Mouse (Mus musculus) midbrain, embryonic 12.5 days (tissue): ENCODE measurements around the gene Tmpo. TPM values are rescaled to one million over a fixed set of nuclear protein-coding genes. Genes with fewer than 3 reads are reported as not detected.

Experiments
- ATAC-seq: fragments of 200-750 bp; cut with Nextera tagmentation; 2 replicates; pipeline ENCODE4 v1.8.0; 2017; ENCODE audit warnings: low read depth, moderate TSS enrichment, moderate library complexity; ENCODE audit not compliant: low FRiP score
- H3K27ac ChIP-seq: fragments of 300-500 bp; sonication (generic); replicated peaks from 2 replicates; pipeline ENCODE4 v1.5.1; 2016; ENCODE audit warnings: mild to moderate bottlenecking
- H3K27me3 ChIP-seq: fragments of 300-500 bp; sonication (generic); 2 replicates; pipeline ENCODE4 v1.6.1; 2016; ENCODE audit warnings: mild to moderate bottlenecking
- H3K36me3 ChIP-seq: fragments of 300-500 bp; sonication (generic); 2 replicates; pipeline ENCODE4 v1.6.1; 2016
- H3K4me1 ChIP-seq: fragments of 300-500 bp; sonication (generic); 2 replicates; pipeline ENCODE4 v1.6.1; 2016
- H3K4me2 ChIP-seq: fragments of 300-500 bp; sonication (generic); replicated peaks from 2 replicates; pipeline ENCODE4 v1.6.1; 2016; ENCODE audit warnings: mild to moderate bottlenecking, moderate library complexity
- H3K4me3 ChIP-seq: fragments of 300-500 bp; sonication (generic); 2 replicates; pipeline ENCODE4 v1.5.1; 2016; ENCODE audit warnings: mild to moderate bottlenecking
- H3K9ac ChIP-seq: fragments of 300-500 bp; sonication (generic); replicated peaks from 2 replicates; pipeline ENCODE4 v1.6.1; 2016; ENCODE audit warnings: mild to moderate bottlenecking, moderate library complexity
- H3K9me3 ChIP-seq: fragments of 300-500 bp; sonication (generic); 2 replicates; pipeline ENCODE4 v1.6.1; 2016; ENCODE audit warnings: mild to moderate bottlenecking
- WGBS: fragments of 180-500 bp; shearing (Covaris S2); methylation state at CpG from one replicate; pipeline ENCODE4 v1.1.7; 2016; 5-methylcytosine and 5-hydroxymethylcytosine counted together
- polyA plus RNA-seq: library from polyadenylated mRNA; unstranded; fragments of >200 nt; fragmentation: Nextera tagmentation; extraction: Ambion mirVana; gene quantifications from 2 replicates; pipeline ENCODE4 v1.2.1, GENCODE M21; 2016

Gene Tmpo
- polyA plus RNA-seq = 368 and 394 TPM in 2 replicates

DNA sequence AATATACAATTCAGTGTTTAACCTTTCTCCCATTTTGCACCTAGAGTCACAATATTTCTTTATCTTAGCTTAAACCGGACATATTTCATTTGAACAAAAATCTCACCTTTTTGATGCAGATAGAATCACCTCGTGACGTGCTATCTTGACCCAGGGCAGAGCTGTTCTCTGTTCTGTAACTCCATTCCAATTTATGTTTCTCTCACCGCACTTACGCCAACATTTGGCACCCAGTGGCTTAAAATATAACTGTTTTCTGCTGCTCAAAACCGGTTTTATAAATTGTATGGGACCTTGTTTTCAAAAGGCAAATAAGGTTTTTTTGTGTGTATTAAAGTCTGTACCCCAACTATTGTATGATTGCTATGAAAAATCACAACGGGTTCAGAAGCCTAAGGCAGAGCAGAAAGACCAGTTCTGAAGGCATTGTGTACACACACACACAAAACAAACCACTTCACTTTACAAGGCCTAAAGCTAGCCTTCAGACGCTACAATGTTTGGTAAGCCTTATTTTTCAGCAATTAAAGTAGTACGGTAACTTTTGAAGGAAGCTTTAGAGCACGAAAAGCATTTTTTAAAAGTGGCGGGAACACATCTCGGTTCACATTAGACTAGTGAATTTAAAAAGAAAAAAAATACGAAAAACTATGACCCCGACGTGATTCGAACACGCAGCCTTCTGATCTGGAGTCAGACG is at the start of gene Tmpo:
Gene Tmpo (minus strand): TSS at position 555 of the 700 bp plus-strand sequence.
- Histone ChIP-seq H3K4me2 (peak within 1 kb of the TSS; percentile 53), H3K9ac (peak within 1 kb of the TSS; percentile 57), H3K27ac (peak within 1 kb of the TSS; percentile 97), H3K4me1 (peaks cover 17% of the 10 kb centered on the region), H3K9me3 (no peaks in the 10 kb centered on the region), H3K36me3 (no peaks in the 10 kb centered on the region), H3K4me3 (peak within 1 kb of the TSS; percentile 56), H3K27me3 (no peaks in the 10 kb centered on the region)
- ATAC-seq = 0 out of 2 replicates have a peak, but pooled peaks have one; percentile 5
- 13% methylated on average over 18 of the region's 18 CpGs for WGBS

- 64% methylated on average over 4 of the region's 4 CpGs for WGBS
- H3K27me3 ChIP-seq = no peaks in the 10 kb centered on the region
- H3K4me3 ChIP-seq = no peak overlapping the region
- no peaks in the 10 kb centered on the region for H3K36me3 ChIP-seq
- H3K4me2 ChIP-seq = no peak overlapping the region
- peaks cover 21% of the 10 kb centered on the region for H3K4me1 ChIP-seq
- H3K27ac ChIP-seq = no peak overlapping the region
- ATAC-seq = no peak
- no peaks in the 10 kb centered on the region for H3K9me3 ChIP-seq
- no peak overlapping the region for H3K9ac ChIP-seq
These were observed 49.3 kb upstream of the Tmpo start for GRCm38 (mm10) chr10:91230400-91230799.

GRCm38 (mm10) chr10:91229518-91229961 is 48.4 kb upstream of the Tmpo start:
- Histone ChIP-seq H3K36me3 (no peaks in the 10 kb centered on the region), H3K9me3 (no peaks in the 10 kb centered on the region), H3K9ac (no peak overlapping the region), H3K4me2 (peak overlapping the region; percentile 31), H3K4me1 (peaks cover 21% of the 10 kb centered on the region), H3K27ac (peak overlapping the region; percentile 71), H3K4me3 (no peak overlapping the region; the same call in 1 of the 2 replicates), H3K27me3 (no peaks in the 10 kb centered on the region)
- WGBS = 16% methylated on average over 7 of the region's 7 CpGs
- ATAC-seq = peak; percentile 78

GRCm38 (mm10) chr10:91228924-91229517 is 47.9 kb upstream of the Tmpo start:
- Histone ChIP-seq H3K4me1 (peaks cover 21% of the 10 kb centered on the region), H3K27ac (peak overlapping the region; percentile 71), H3K4me2 (peak overlapping the region; percentile 31), H3K9me3 (no peaks in the 10 kb centered on the region), H3K36me3 (no peaks in the 10 kb centered on the region), H3K9ac (no peak overlapping the region), H3K27me3 (no peaks in the 10 kb centered on the region), H3K4me3 (no peak overlapping the region; the same call in 1 of the 2 replicates)
- WGBS = 70% methylated on average over 6 of the region's 6 CpGs
- peak; percentile 17; the same call in 1 of the 2 replicates for ATAC-seq

DNA sequence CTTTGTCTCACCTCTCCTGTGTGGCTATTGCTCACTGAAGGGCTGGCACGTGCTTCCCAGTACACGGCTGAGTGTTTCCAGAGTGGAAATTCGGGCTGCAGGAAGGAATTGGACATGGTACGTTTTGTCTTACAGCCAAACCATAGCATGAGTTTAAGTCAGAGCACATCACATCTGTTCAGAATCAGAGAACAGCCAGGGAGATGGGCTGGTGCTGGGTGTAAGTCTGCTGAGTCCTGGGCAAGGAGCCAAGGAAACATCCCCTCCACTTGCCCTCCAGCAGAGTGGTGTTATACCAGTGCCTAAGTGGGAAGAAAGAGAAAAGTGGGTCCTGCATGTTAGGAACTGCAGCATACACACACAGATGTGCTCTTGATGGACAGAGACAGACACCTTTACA is 45.9 kb upstream of the Tmpo start:
- H3K4me2 ChIP-seq = no peak overlapping the region
- H3K4me3 ChIP-seq = no peak overlapping the region
- no peak overlapping the region for H3K27ac ChIP-seq
- no peak for ATAC-seq
- 75% methylated on average over 4 of the region's 4 CpGs for WGBS
- H3K27me3 ChIP-seq = no peaks in the 10 kb centered on the region
- H3K9ac ChIP-seq = no peak overlapping the region
- no peaks in the 10 kb centered on the region for H3K9me3 ChIP-seq
- H3K4me1 ChIP-seq = peaks cover 21% of the 10 kb centered on the region
- no peaks in the 10 kb centered on the region for H3K36me3 ChIP-seq

DNA sequence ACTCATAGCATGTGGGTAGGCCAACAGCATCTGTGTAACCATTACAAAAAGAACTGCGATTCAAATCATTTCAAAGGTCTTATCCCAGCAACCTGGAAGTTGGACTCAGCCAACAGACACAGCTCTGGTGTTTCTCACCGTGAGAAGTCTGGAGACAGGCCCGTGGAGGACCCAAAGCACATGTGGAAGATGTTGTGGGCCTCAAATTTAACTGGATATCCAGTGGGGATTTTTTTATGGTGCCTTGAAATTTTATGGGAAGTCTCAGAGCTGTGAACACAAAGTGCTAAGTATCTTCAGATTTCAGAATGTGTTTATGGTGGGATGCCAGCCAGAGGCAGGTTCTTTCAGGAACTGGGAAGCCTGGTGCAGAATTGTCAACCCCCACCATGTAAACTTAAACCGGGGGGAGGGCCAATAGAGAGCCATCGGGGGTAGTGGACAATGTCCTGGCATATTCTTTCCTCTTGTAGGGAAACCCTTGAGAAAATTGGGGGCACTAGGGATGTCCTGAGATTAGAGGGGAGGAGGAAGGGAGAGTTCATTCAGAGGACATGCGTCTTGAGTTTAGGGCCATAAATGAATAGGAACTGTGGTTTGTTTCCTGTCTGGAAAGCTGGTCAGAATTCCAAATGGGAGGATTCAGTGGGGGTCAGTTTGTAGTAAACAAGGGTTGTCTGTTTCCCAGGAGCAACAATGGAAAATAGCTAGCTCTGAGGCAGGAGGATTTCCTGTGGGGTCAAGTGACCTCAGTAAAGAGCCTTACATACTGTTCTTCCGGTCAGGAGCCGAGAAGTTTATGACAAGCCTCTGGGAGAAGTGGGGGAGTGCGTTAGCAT is 41.5 kb upstream of the Tmpo start:
- H3K9me3 ChIP-seq = no peaks in the 10 kb centered on the region
- H3K27ac ChIP-seq = no peak overlapping the region
- no peak for ATAC-seq
- no peaks in the 10 kb centered on the region for H3K36me3 ChIP-seq
- no peak overlapping the region for H3K9ac ChIP-seq
- H3K4me2 ChIP-seq = no peak overlapping the region
- no peaks in the 10 kb centered on the region for H3K4me1 ChIP-seq
- no peak overlapping the region for H3K4me3 ChIP-seq
- no peaks in the 10 kb centered on the region for H3K27me3 ChIP-seq
- WGBS = 77% methylated on average over 9 of the region's 9 CpGs

- Histone ChIP-seq H3K4me1 (no peaks in the 10 kb centered on the region), H3K4me2 (no peak overlapping the region), H3K9me3 (no peaks in the 10 kb centered on the region), H3K27ac (no peak overlapping the region), H3K36me3 (no peaks in the 10 kb centered on the region), H3K9ac (no peak overlapping the region), H3K4me3 (no peak overlapping the region), H3K27me3 (no peaks in the 10 kb centered on the region)
- ATAC-seq = no peak
- 85% methylated on average over 11 of the region's 11 CpGs for WGBS
These were observed 28.0 kb upstream of the Tmpo start for GRCm38 (mm10) chr10:91208899-91209667.

DNA sequence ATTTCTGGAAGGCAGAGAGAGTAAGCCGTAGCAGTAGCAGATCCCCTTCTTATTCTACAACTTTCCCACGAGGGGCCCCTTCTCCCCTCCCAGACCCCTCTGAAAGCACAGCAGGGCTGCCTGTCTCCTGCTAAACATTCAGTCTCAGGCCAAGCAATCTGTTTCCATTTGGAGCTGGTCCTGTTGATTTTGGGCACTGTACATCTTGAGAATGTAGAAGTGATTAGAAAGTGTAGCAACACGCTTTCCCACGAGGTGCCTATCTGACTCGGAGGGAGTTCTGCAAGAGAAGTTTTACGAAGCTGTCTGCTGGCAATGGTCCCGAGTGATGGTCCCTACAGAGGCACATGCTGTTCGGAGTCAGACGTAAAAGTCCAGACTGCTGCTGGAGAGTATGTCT is 27.3 kb upstream of the Tmpo start:
- no peak overlapping the region for H3K9ac ChIP-seq
- WGBS = 73% methylated on average over 9 of the region's 9 CpGs
- H3K4me3 ChIP-seq = no peak overlapping the region
- no peak overlapping the region for H3K4me2 ChIP-seq
- H3K27me3 ChIP-seq = no peaks in the 10 kb centered on the region
- H3K9me3 ChIP-seq = no peaks in the 10 kb centered on the region
- no peaks in the 10 kb centered on the region for H3K36me3 ChIP-seq
- H3K27ac ChIP-seq = no peak overlapping the region
- no peaks in the 10 kb centered on the region for H3K4me1 ChIP-seq
- no peak for ATAC-seq

GRCm38 (mm10) chr10:91207275-91207674 is 26.2 kb upstream of the Tmpo start:
- Histone ChIP-seq H3K9ac (no peak overlapping the region), H3K27me3 (no peaks in the 10 kb centered on the region)
- no peak for ATAC-seq

GRCm38 (mm10) chr10:91205632-91206031 is 24.5 kb upstream of the Tmpo start:
- no peak for ATAC-seq
- no peak overlapping the region for H3K4me2 ChIP-seq
- H3K9me3 ChIP-seq = no peaks in the 10 kb centered on the region
- H3K36me3 ChIP-seq = no peaks in the 10 kb centered on the region
- no peak overlapping the region for H3K27ac ChIP-seq
- 89% methylated on average over 6 of the region's 6 CpGs for WGBS
- no peaks in the 10 kb centered on the region for H3K27me3 ChIP-seq
- no peaks in the 10 kb centered on the region for H3K4me1 ChIP-seq
- no peak overlapping the region for H3K4me3 ChIP-seq
- no peak overlapping the region for H3K9ac ChIP-seq

More at GRCm38 (mm10) chr10:91207275-91207674, 26.2 kb upstream of the Tmpo start:
- Histone ChIP-seq H3K4me3 (no peak overlapping the region), H3K27ac (no peak overlapping the region), H3K4me1 (no peaks in the 10 kb centered on the region), H3K9me3 (no peaks in the 10 kb centered on the region), H3K36me3 (no peaks in the 10 kb centered on the region), H3K4me2 (no peak overlapping the region)

GRCm38 (mm10) chr10:91200581-91200980 is 19.5 kb upstream of the Tmpo start:
- H3K9ac ChIP-seq = no peak overlapping the region
- no peaks in the 10 kb centered on the region for H3K4me1 ChIP-seq
- ATAC-seq = no peak
- H3K4me3 ChIP-seq = no peak overlapping the region
- no peaks in the 10 kb centered on the region for H3K27me3 ChIP-seq
- no peaks in the 10 kb centered on the region for H3K9me3 ChIP-seq
- H3K4me2 ChIP-seq = no peak overlapping the region
- H3K27ac ChIP-seq = no peak overlapping the region
- WGBS = 92% methylated on average over 3 of the region's 3 CpGs
- no peaks in the 10 kb centered on the region for H3K36me3 ChIP-seq
